Mouse (Mus musculus): ENCODE measurements around the gene Ankrd54. TPM values are rescaled to one million over a fixed set of nuclear protein-coding genes. Genes with fewer than 3 reads are reported as not detected.

Ankrd54 gene
- polyA plus RNA-seq, 1 experiment from 2014 or later: 47.9 TPM

GRCm38 (mm10) chr15:79075658-79076365 lies 13.1 kb upstream of the Ankrd54 start:
- WGBS (ENCODE audit: insufficient replicate concordance): 17% methylated on average over 15 of the region's 15 CpGs
- Histone ChIP-seq H3K4me1 (replicated peaks) (peaks cover 39% of the 10 kb centered on the region), H3K9me3 (replicated peaks) (no peaks in the 10 kb centered on the region), H3K27ac (replicated peaks) (peak overlapping the region; percentile 81), H3K4me3 (replicated peaks) (peak overlapping the region; percentile 81), H3K36me3 (replicated peaks) (peaks cover 46% of the 10 kb centered on the region), H3K4me2 (peak overlapping the region; percentile 83), H3K9ac (peak overlapping the region; percentile 82), H3K27me3 (no peaks in the 10 kb centered on the region)
- ATAC-seq (ENCODE audit: insufficient read depth): no peak

- peak within 1 kb of the TSS; percentile 82 for H3K9ac ChIP-seq
- peak within 1 kb of the TSS; percentile 81 for H3K4me3 ChIP-seq (replicated peaks)
- peak; percentile 87 for ATAC-seq (ENCODE audit: insufficient read depth)
- H3K27ac ChIP-seq (replicated peaks): peak within 1 kb of the TSS; percentile 81
- WGBS (ENCODE audit: insufficient replicate concordance): under 1% methylated on average over 49 of the region's 49 CpGs
- peak within 1 kb of the TSS; percentile 83 for H3K4me2 ChIP-seq
- H3K27me3 ChIP-seq: no peaks in the 10 kb centered on the region
- H3K4me1 ChIP-seq (replicated peaks): peaks cover 39% of the 10 kb centered on the region
- no peaks in the 10 kb centered on the region for H3K9me3 ChIP-seq (replicated peaks)
- peaks cover 40% of the 10 kb centered on the region for H3K36me3 ChIP-seq (replicated peaks)
These were observed 12.3 kb upstream of the Ankrd54 start, which contains the start of gene Eif3l for GRCm38 (mm10) chr15:79074913-79075532. Gene Eif3l (plus strand): TSS chr15:79075179.

GRCm38 (mm10) chr15:79074446-79074845 lies 11.8 kb upstream of the Ankrd54 start:
- WGBS (ENCODE audit: insufficient replicate concordance): 29% methylated on average over 10 of the region's 10 CpGs
- peak overlapping the region; percentile 82; the same call in 1 of the 2 replicates for H3K9ac ChIP-seq

DNA sequence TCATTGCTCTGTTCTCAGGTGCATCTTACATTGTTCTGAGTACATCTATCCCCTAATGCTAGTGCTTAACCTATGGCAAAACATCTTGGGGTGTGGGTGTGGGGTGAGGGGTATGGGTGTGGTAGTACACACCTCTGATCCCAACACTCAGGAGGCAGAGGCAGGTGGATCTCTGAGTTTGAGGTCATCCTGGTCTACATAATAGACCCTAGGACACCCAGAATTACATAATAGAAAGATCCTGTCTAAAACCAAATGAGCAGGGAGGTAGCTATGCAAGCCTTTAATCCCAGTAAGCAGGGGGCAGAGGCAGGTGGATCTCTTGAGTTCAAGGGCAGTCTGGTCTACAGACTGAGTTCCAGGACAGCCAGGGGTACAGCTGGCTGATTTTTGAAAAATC lies 11.1 kb upstream of the Ankrd54 start:
- Histone ChIP-seq H3K4me1 (replicated peaks) (peaks cover 50% of the 10 kb centered on the region), H3K4me3 (replicated peaks) (no peak overlapping the region), H3K27me3 (no peaks in the 10 kb centered on the region), H3K9ac (no peak overlapping the region), H3K9me3 (replicated peaks) (no peaks in the 10 kb centered on the region), H3K4me2 (no peak overlapping the region), H3K36me3 (replicated peaks) (peaks cover 27% of the 10 kb centered on the region), H3K27ac (replicated peaks) (no peak overlapping the region)
- ATAC-seq (ENCODE audit: insufficient read depth): no peak

More at GRCm38 (mm10) chr15:79074446-79074845, 11.8 kb upstream of the Ankrd54 start:
- Histone ChIP-seq H3K4me3 (replicated peaks) (peak overlapping the region; percentile 81), H3K4me1 (replicated peaks) (peaks cover 43% of the 10 kb centered on the region), H3K36me3 (replicated peaks) (peaks cover 34% of the 10 kb centered on the region), H3K9me3 (replicated peaks) (no peaks in the 10 kb centered on the region), H3K27me3 (no peaks in the 10 kb centered on the region), H3K27ac (replicated peaks) (peak overlapping the region; percentile 81), H3K4me2 (peak overlapping the region; percentile 83)
- no peak for ATAC-seq (ENCODE audit: insufficient read depth)

GRCm38 (mm10) chr15:79071117-79072039 lies 8.7 kb upstream of the Ankrd54 start:
- 52% methylated on average over 5 of the region's 5 CpGs for WGBS (ENCODE audit: insufficient replicate concordance)

GRCm38 (mm10) chr15:79068416-79068815 lies 5.7 kb upstream of the Ankrd54 start:
- Histone ChIP-seq H3K9ac (no peak overlapping the region), H3K4me2 (peak overlapping the region; percentile 46), H3K27ac (replicated peaks) (peak overlapping the region; percentile 91), H3K9me3 (replicated peaks) (no peaks in the 10 kb centered on the region), H3K4me3 (replicated peaks) (0 out of 2 replicates have a peak overlapping the region, but pooled peaks have one; percentile 4), H3K36me3 (replicated peaks) (no peaks in the 10 kb centered on the region), H3K27me3 (no peaks in the 10 kb centered on the region), H3K4me1 (replicated peaks) (peaks cover 66% of the 10 kb centered on the region)
- ATAC-seq (ENCODE audit: insufficient read depth): peak; percentile 72
- 34% methylated on average over 3 of the region's 3 CpGs for WGBS (ENCODE audit: insufficient replicate concordance)

More at GRCm38 (mm10) chr15:79071117-79072039, 8.7 kb upstream of the Ankrd54 start:
- Histone ChIP-seq H3K4me1 (replicated peaks) (peaks cover 58% of the 10 kb centered on the region), H3K9ac (no peak overlapping the region), H3K36me3 (replicated peaks) (peaks cover 4% of the 10 kb centered on the region), H3K27me3 (no peaks in the 10 kb centered on the region), H3K9me3 (replicated peaks) (no peaks in the 10 kb centered on the region), H3K27ac (replicated peaks) (no peak overlapping the region), H3K4me3 (replicated peaks) (no peak overlapping the region), H3K4me2 (no peak overlapping the region)
- no peak for ATAC-seq (ENCODE audit: insufficient read depth)

GRCm38 (mm10) chr15:79067631-79068030 lies 4.9 kb upstream of the Ankrd54 start:
- WGBS (ENCODE audit: insufficient replicate concordance): 12% methylated on average over 3 of the region's 3 CpGs
- no peak overlapping the region; the same call in 1 of the 2 replicates for H3K4me3 ChIP-seq (replicated peaks)
- no peaks in the 10 kb centered on the region for H3K9me3 ChIP-seq (replicated peaks)
- H3K4me1 ChIP-seq (replicated peaks): peaks cover 69% of the 10 kb centered on the region
- H3K27me3 ChIP-seq: no peaks in the 10 kb centered on the region
- peak overlapping the region; percentile 91 for H3K27ac ChIP-seq (replicated peaks)
- peak overlapping the region; percentile 46 for H3K4me2 ChIP-seq
- no peaks in the 10 kb centered on the region for H3K36me3 ChIP-seq (replicated peaks)
- no peak overlapping the region for H3K9ac ChIP-seq
- ATAC-seq (ENCODE audit: insufficient read depth): peak; percentile 4; the same call in 1 of the 2 replicates

DNA sequence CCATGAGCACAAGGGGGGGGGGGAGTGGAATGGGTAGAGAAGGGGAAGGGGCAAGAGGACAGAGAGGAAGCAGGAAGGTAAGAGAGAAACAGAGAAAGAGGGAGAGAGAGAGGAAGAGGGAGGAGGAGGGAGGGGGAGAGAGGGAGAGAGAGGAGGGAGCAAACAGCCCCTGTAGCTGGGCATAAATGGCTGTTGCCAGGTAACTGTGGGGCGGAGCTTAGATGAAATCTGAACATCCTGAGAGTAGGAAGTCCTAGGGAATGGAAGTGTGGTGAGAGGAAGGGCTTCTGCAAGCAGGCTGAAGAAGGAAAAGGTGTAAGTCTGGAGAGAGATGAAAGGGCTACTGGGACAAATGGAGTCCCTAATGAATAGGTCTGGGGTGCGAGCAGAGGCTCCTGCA lies 3.6 kb upstream of the Ankrd54 start:
- H3K9me3 ChIP-seq (replicated peaks): no peaks in the 10 kb centered on the region
- no peak overlapping the region for H3K4me2 ChIP-seq
- H3K36me3 ChIP-seq (replicated peaks): no peaks in the 10 kb centered on the region; the same call in 1 of the 2 replicates
- peaks cover 73% of the 10 kb centered on the region for H3K4me1 ChIP-seq (replicated peaks)
- no peaks in the 10 kb centered on the region for H3K27me3 ChIP-seq
- 67% methylated on average over 2 of the region's 2 CpGs for WGBS (ENCODE audit: insufficient replicate concordance)
- no peak overlapping the region for H3K9ac ChIP-seq
- no peak for ATAC-seq (ENCODE audit: insufficient read depth)
- peak overlapping the region; percentile 91; the same call in 1 of the 2 replicates for H3K27ac ChIP-seq (replicated peaks)
- H3K4me3 ChIP-seq (replicated peaks): no peak overlapping the region

DNA sequence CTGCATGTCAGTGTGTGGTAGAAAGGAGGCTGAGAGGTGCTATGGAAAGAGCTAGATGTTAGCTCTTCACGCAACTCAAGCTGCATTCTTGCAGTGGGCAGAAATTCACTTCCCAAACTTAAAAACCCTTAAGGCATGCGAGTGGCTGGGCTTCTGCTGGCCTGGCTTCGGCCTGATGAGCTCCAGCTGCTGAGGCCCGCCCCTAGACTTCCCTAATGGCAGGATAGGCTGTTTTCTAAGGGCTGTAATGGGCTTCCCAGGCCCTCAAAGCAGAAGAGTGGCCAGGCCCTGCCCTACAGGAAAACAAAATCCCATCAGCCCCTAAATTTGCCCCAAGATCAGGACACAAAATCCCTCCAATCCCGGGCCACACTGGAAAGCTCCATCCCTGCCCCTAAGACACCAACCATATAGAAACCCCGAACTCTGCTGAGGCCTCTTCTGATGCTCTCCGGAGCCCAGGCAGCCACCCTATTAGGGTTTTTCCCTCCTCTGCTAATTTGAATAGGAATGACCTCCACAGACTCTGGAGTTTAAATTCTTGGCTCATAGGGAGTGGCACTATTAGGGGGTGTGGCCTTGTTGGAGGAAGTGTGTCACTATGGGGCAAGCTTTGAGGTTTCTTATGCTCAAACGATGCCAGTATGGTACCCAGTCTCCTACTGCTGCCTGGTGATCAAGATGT lies 2.5 kb upstream of the Ankrd54 start:
- H3K4me2 ChIP-seq: no peak overlapping the region
- no peaks in the 10 kb centered on the region for H3K27me3 ChIP-seq
- H3K4me3 ChIP-seq (replicated peaks): no peak overlapping the region
- peaks cover 10% of the 10 kb centered on the region for H3K36me3 ChIP-seq (replicated peaks)
- 68% methylated on average over 8 of the region's 8 CpGs for WGBS (ENCODE audit: insufficient replicate concordance)
- no peak overlapping the region for H3K9ac ChIP-seq
- H3K4me1 ChIP-seq (replicated peaks): peaks cover 83% of the 10 kb centered on the region
- ATAC-seq (ENCODE audit: insufficient read depth): no peak
- H3K27ac ChIP-seq (replicated peaks): peak overlapping the region; percentile 24; the same call in 1 of the 2 replicates
- no peaks in the 10 kb centered on the region for H3K9me3 ChIP-seq (replicated peaks)

GRCm38 (mm10) chr15:79063160-79063740 lies 557 bp upstream of the Ankrd54 start:
- H3K4me2 ChIP-seq: peak overlapping the region; percentile 79
- H3K9me3 ChIP-seq (replicated peaks): no peaks in the 10 kb centered on the region
- peak overlapping the region; percentile 55 for H3K9ac ChIP-seq
- H3K4me1 ChIP-seq (replicated peaks): peaks cover 86% of the 10 kb centered on the region
- 8% methylated on average over 14 of the region's 14 CpGs for WGBS (ENCODE audit: insufficient replicate concordance)
- peaks cover 30% of the 10 kb centered on the region for H3K36me3 ChIP-seq (replicated peaks)
- H3K4me3 ChIP-seq (replicated peaks): peak overlapping the region; percentile 59
- H3K27ac ChIP-seq (replicated peaks): peak overlapping the region; percentile 85
- ATAC-seq (ENCODE audit: insufficient read depth): no peak
- no peaks in the 10 kb centered on the region for H3K27me3 ChIP-seq

All from liver, embryonic 15.5 days (tissue).